Comparison of ENCODE assay signal across 17 mouse cellular contexts in genomic region chr1:143838896-143839410, GRCm38 (mm10).
"Had no signal": no experiment of that assay in that cellular context is flagged by ENCODE, and none has a peak within 500 bp of the region (broad histone marks: within the 10 kb centered on the region; RNA-seq: fewer than 3 reads in every experiment).

No protein-coding gene starts in this region.

- H3K27ac ChIP-seq: kidney, postnatal 0 days; left cerebral cortex, adult 2 months; liver, embryonic 13.5 days; midbrain, embryonic 12.5 days; neural tube, embryonic 13.5 days; stomach, embryonic 15.5 days had no signal

- DNase-seq: kidney, adult 2 months; kidney, postnatal 25 days; layer of hippocampus, postnatal 36 days; liver, embryonic 13.5 days; lung, adult 2 months; lung, postnatal 14 days; lung, postnatal 4 days; right cerebral cortex, adult 18-20 months; right cerebral cortex, postnatal 14 days; right cerebral cortex, postnatal 4 days; thymus, postnatal 25 days had no signal

- H3K27me3 ChIP-seq: liver, embryonic 13.5 days; midbrain, embryonic 12.5 days; stomach, embryonic 15.5 days had no signal

- H3K4me3 ChIP-seq: left cerebral cortex, adult 2 months; liver, embryonic 13.5 days; midbrain, embryonic 12.5 days; myocyte; neural tube, embryonic 13.5 days; stomach, embryonic 15.5 days had no signal

- H3K4me1 ChIP-seq: liver, embryonic 13.5 days; midbrain, embryonic 12.5 days; stomach, embryonic 15.5 days had no signal

- H3K36me3 ChIP-seq: liver, embryonic 13.5 days; midbrain, embryonic 12.5 days; neural tube, embryonic 13.5 days; stomach, embryonic 15.5 days had no signal
